Mouse (Mus musculus): ENCODE measurements around the gene 2510009E07Rik. TPM values are rescaled to one million over a fixed set of nuclear protein-coding genes. Genes with fewer than 3 reads are reported as not detected.

Gene 2510009E07Rik
- polyA plus RNA-seq, 1 experiment from 2014 or later = 43.5 TPM

- no peaks in the 10 kb centered on the region for H3K27me3 ChIP-seq (ENCODE audit: control insufficient read depth, insufficient read depth, low read length)
- no peak overlapping the region for H3K27ac ChIP-seq (ENCODE audit: low read depth, low read length)
- no peak overlapping the region for H3K9ac ChIP-seq (ENCODE audit: low read length)
- 90% methylated on average over 11 of the region's 11 CpGs for WGBS
- H3K4me2 ChIP-seq (ENCODE audit: low read depth) = no peak overlapping the region
- H3K4me3 ChIP-seq (ENCODE audit: low read depth, low read length) = no peak overlapping the region
- H3K36me3 ChIP-seq (ENCODE audit: control insufficient read depth, insufficient read depth, low read length) = no peaks in the 10 kb centered on the region
- no peaks in the 10 kb centered on the region for H3K9me3 ChIP-seq (ENCODE audit: control insufficient read depth, low read length)
- no peak for DNase-seq (ENCODE audit: low spot score)
- no peaks in the 10 kb centered on the region for H3K4me1 ChIP-seq (ENCODE audit: control insufficient read depth, insufficient read depth, low read length)
- ATAC-seq (ENCODE audit: insufficient read depth, low FRiP score, low TSS enrichment) = no peak
Observed at GRCm38 (mm10) chr16:21637201-21637819, 57.2 kb downstream of the 2510009E07Rik start.

- no peaks in the 10 kb centered on the region for H3K36me3 ChIP-seq (ENCODE audit: control insufficient read depth, insufficient read depth, low read length)
- no peak for ATAC-seq (ENCODE audit: insufficient read depth, low FRiP score, low TSS enrichment)
- 85% methylated on average over 5 of the region's 5 CpGs for WGBS
- no peak overlapping the region for H3K9ac ChIP-seq (ENCODE audit: low read length)
- H3K27ac ChIP-seq (ENCODE audit: low read depth, low read length) = no peak overlapping the region
- H3K27me3 ChIP-seq (ENCODE audit: control insufficient read depth, insufficient read depth, low read length) = no peaks in the 10 kb centered on the region
- H3K4me1 ChIP-seq (ENCODE audit: control insufficient read depth, insufficient read depth, low read length) = no peaks in the 10 kb centered on the region
- no peak for DNase-seq (ENCODE audit: low spot score)
- no peak overlapping the region for H3K4me3 ChIP-seq (ENCODE audit: low read depth, low read length)
- H3K4me2 ChIP-seq (ENCODE audit: low read depth) = no peak overlapping the region
- no peaks in the 10 kb centered on the region for H3K9me3 ChIP-seq (ENCODE audit: control insufficient read depth, low read length)
Observed at GRCm38 (mm10) chr16:21636156-21636853, 58.2 kb downstream of the 2510009E07Rik start.

GRCm38 (mm10) chr16:21634460-21634859 lies 60.0 kb downstream of the 2510009E07Rik start:
- Histone ChIP-seq H3K27ac (ENCODE audit: low read depth, low read length) (no peak overlapping the region), H3K4me2 (ENCODE audit: low read depth) (no peak overlapping the region), H3K4me1 (ENCODE audit: control insufficient read depth, insufficient read depth, low read length) (no peaks in the 10 kb centered on the region), H3K9ac (ENCODE audit: low read length) (no peak overlapping the region), H3K36me3 (ENCODE audit: control insufficient read depth, insufficient read depth, low read length) (no peaks in the 10 kb centered on the region), H3K9me3 (ENCODE audit: control insufficient read depth, low read length) (no peaks in the 10 kb centered on the region), H3K27me3 (ENCODE audit: control insufficient read depth, insufficient read depth, low read length) (no peaks in the 10 kb centered on the region), H3K4me3 (ENCODE audit: low read depth, low read length) (no peak overlapping the region)
- DNase-seq (ENCODE audit: low spot score) (no peak), ATAC-seq (ENCODE audit: insufficient read depth, low FRiP score, low TSS enrichment) (no peak)

GRCm38 (mm10) chr16:21631815-21632222 lies 62.6 kb downstream of the 2510009E07Rik start:
- Histone ChIP-seq H3K4me3 (ENCODE audit: low read depth, low read length) (no peak overlapping the region), H3K4me1 (ENCODE audit: control insufficient read depth, insufficient read depth, low read length) (no peaks in the 10 kb centered on the region), H3K4me2 (ENCODE audit: low read depth) (no peak overlapping the region), H3K9me3 (ENCODE audit: control insufficient read depth, low read length) (no peaks in the 10 kb centered on the region), H3K27ac (ENCODE audit: low read depth, low read length) (no peak overlapping the region), H3K27me3 (ENCODE audit: control insufficient read depth, insufficient read depth, low read length) (no peaks in the 10 kb centered on the region), H3K36me3 (ENCODE audit: control insufficient read depth, insufficient read depth, low read length) (no peaks in the 10 kb centered on the region), H3K9ac (ENCODE audit: low read length) (no peak overlapping the region)
- 80% methylated on average over 4 of the region's 4 CpGs for WGBS
- DNase-seq (ENCODE audit: low spot score) (no peak), ATAC-seq (ENCODE audit: insufficient read depth, low FRiP score, low TSS enrichment) (no peak)

GRCm38 (mm10) chr16:21630614-21631013 lies 63.9 kb downstream of the 2510009E07Rik start:
- ATAC-seq (ENCODE audit: insufficient read depth, low FRiP score, low TSS enrichment) (no peak), DNase-seq (ENCODE audit: low spot score) (no peak)
- H3K9me3 ChIP-seq (ENCODE audit: control insufficient read depth, low read length) = no peaks in the 10 kb centered on the region
- H3K9ac ChIP-seq (ENCODE audit: low read length) = no peak overlapping the region
- H3K36me3 ChIP-seq (ENCODE audit: control insufficient read depth, insufficient read depth, low read length) = no peaks in the 10 kb centered on the region
- no peak overlapping the region for H3K4me2 ChIP-seq (ENCODE audit: low read depth)
- H3K4me1 ChIP-seq (ENCODE audit: control insufficient read depth, insufficient read depth, low read length) = no peaks in the 10 kb centered on the region
- no peaks in the 10 kb centered on the region for H3K27me3 ChIP-seq (ENCODE audit: control insufficient read depth, insufficient read depth, low read length)
- no peak overlapping the region for H3K4me3 ChIP-seq (ENCODE audit: low read depth, low read length)
- WGBS = 89% methylated on average over 4 of the region's 4 CpGs
- H3K27ac ChIP-seq (ENCODE audit: low read depth, low read length) = no peak overlapping the region

- ATAC-seq (ENCODE audit: insufficient read depth, low FRiP score, low TSS enrichment) (no peak), DNase-seq (ENCODE audit: low spot score) (no peak)
- H3K4me2 ChIP-seq (ENCODE audit: low read depth) = no peak overlapping the region
Observed at GRCm38 (mm10) chr16:21628061-21628591, 66.3 kb downstream of the 2510009E07Rik start.

GRCm38 (mm10) chr16:21627248-21627647 lies 67.2 kb downstream of the 2510009E07Rik start:
- Histone ChIP-seq H3K9me3 (ENCODE audit: control insufficient read depth, low read length) (no peaks in the 10 kb centered on the region), H3K4me3 (ENCODE audit: low read depth, low read length) (no peak overlapping the region), H3K9ac (ENCODE audit: low read length) (no peak overlapping the region), H3K27ac (ENCODE audit: low read depth, low read length) (no peak overlapping the region), H3K4me2 (ENCODE audit: low read depth) (no peak overlapping the region), H3K36me3 (ENCODE audit: control insufficient read depth, insufficient read depth, low read length) (no peaks in the 10 kb centered on the region), H3K4me1 (ENCODE audit: control insufficient read depth, insufficient read depth, low read length) (no peaks in the 10 kb centered on the region), H3K27me3 (ENCODE audit: control insufficient read depth, insufficient read depth, low read length) (no peaks in the 10 kb centered on the region)
- DNase-seq (ENCODE audit: low spot score) = no peak
- no peak for ATAC-seq (ENCODE audit: insufficient read depth, low FRiP score, low TSS enrichment)
- 67% methylated on average over 6 of the region's 6 CpGs for WGBS

More at GRCm38 (mm10) chr16:21628061-21628591, 66.3 kb downstream of the 2510009E07Rik start:
- no peaks in the 10 kb centered on the region for H3K36me3 ChIP-seq (ENCODE audit: control insufficient read depth, insufficient read depth, low read length)
- H3K9me3 ChIP-seq (ENCODE audit: control insufficient read depth, low read length) = no peaks in the 10 kb centered on the region
- H3K9ac ChIP-seq (ENCODE audit: low read length) = no peak overlapping the region
- no peak overlapping the region for H3K4me3 ChIP-seq (ENCODE audit: low read depth, low read length)
- no peaks in the 10 kb centered on the region for H3K4me1 ChIP-seq (ENCODE audit: control insufficient read depth, insufficient read depth, low read length)
- no peaks in the 10 kb centered on the region for H3K27me3 ChIP-seq (ENCODE audit: control insufficient read depth, insufficient read depth, low read length)
- 0 out of 2 replicates have a peak overlapping the region, but pooled peaks have one; percentile 53 for H3K27ac ChIP-seq (ENCODE audit: low read depth, low read length)
- WGBS = 56% methylated on average over 13 of the region's 13 CpGs

- H3K36me3 ChIP-seq (ENCODE audit: control insufficient read depth, insufficient read depth, low read length) = no peaks in the 10 kb centered on the region
- 83% methylated on average over 6 of the region's 6 CpGs for WGBS
- H3K4me1 ChIP-seq (ENCODE audit: control insufficient read depth, insufficient read depth, low read length) = no peaks in the 10 kb centered on the region
- H3K27me3 ChIP-seq (ENCODE audit: control insufficient read depth, insufficient read depth, low read length) = no peaks in the 10 kb centered on the region
- no peak overlapping the region for H3K4me2 ChIP-seq (ENCODE audit: low read depth)
- DNase-seq (ENCODE audit: low spot score) (no peak), ATAC-seq (ENCODE audit: insufficient read depth, low FRiP score, low TSS enrichment) (no peak)
- H3K9me3 ChIP-seq (ENCODE audit: control insufficient read depth, low read length) = no peaks in the 10 kb centered on the region
- H3K4me3 ChIP-seq (ENCODE audit: low read depth, low read length) = no peak overlapping the region
- H3K27ac ChIP-seq (ENCODE audit: low read depth, low read length) = no peak overlapping the region
- no peak overlapping the region for H3K9ac ChIP-seq (ENCODE audit: low read length)
Observed at GRCm38 (mm10) chr16:21625784-21626634, 68.5 kb downstream of the 2510009E07Rik start.
